Mouse (Mus musculus): ENCODE measurements around the gene Cacna1b.

Cacna1b gene

DNA sequence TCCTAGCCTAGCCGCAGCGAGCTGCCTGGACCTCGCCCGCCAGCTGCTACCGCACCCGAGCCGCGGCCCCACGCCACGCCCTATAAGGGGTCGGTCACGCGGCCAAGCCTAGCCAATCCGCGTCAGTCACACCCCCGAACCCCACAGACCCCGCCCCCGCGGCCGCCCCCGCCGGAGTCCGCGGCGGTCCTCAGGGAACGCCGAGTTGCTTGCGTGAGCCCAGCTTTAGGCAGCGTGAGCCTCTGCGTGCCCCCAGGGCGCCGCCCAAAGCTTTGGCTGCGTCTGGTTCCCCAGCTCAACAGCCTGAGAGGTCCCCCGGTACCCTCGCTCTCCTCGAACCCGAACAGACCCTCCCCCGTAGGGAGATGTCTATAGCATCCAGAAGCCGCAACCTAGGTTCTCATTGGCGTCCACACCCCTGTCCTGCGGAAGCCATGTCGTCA, at the start of gene Cacna1b:
Cacna1b (minus strand) TSS at position 38 of the 443 bp plus-strand sequence.
- no peak for DNase-seq

DNA sequence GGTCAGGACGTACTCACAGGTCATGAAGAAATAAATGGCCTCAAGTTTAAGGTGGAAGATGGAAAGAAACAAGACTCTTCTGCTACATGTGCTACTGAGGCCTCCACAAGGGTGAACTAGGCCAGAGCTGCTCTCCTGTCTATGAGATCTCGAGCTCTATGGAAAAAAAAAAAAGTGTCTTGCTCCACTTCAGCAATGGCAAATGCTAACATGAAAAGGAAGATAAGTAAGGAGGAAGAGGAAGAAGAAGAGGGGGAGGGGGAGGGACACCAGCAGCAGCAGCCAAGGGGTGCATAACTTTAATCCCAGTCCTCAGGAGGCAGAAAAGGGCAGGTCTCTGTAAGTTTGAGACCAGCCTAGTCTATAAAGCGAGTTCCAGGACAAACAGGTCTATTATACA, 46.8 kb upstream of the Cacna1b start:
- no peak for DNase-seq

GRCm38 (mm10) chr2:24807691-24808090, 44.7 kb upstream of the Cacna1b start:
- DNase-seq = no peak

DNA sequence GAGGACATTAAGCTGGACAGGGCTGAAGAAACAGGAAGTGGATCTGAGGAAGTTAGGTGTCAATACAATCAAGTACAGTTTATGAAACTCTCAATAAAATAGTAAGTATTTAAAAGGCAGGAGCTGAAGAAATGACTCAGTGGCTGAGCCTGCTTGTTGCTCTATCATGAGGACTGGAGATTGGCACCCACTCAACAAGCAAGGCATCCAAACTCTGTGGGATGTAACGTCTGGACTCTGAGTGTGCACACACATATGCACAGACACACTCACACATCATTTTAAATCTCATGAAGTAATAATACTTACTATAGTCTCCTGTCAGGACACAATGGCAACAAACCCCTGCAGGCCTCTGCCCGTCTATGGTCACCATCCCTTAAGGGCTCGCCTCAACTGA, 44.1 kb upstream of the Cacna1b start:
- no peak for DNase-seq

DNA sequence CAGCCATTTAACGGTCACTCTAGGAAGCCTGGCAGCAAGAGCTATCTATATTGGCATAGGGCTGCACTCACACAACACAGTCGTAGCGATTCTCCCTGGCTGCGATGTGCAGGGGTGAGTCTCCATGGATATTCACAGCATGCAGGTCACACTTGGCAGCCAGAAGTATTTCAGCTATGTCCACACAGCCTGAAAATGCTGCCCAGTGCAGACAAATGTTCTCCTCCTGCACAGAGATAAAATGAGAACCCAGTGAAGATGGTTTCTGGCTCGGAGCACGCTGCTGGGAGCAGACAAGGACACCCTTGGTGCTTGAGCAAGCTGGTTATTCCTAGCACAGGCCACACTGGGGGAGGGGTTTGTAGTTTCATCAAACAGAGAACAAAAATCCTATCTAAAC, 43.2 kb upstream of the Cacna1b start:
- no peak for DNase-seq

- no peak for DNase-seq
These were observed 42.7 kb upstream of the Cacna1b start for GRCm38 (mm10) chr2:24805621-24806020.

DNA sequence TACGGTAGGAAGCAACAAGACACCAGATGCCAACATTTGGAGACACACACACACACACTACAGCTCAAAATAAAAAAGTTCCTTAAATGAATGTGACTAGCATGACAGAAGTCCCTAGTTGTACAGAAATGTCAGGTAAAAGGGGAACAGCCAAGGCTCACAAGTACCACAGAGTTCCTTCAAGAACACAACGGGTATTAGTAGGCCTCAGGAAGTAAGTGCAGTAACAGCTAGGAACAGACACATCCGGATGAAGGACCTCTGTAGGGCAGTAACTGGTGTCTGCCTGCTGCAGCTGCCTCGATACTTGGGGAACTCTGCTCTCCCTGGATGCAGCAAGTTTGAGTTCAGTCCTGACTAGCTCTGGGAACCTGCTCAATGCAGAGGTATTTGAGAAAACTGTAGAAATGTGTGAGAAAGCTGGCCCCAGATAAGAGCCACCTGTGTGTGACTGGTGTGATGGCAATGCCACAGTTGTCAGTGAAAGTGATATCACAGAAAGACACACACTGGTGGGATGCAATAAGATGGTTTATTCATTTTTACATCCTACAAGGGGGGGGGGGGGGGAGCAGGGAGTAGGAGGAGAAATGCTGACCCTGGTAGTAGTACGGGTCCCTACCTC, 34.0 kb upstream of the Cacna1b start:
- no peak for DNase-seq

- no peak for DNase-seq
These were observed 24.3 kb upstream of the Cacna1b start for GRCm38 (mm10) chr2:24787250-24787649.

DNA sequence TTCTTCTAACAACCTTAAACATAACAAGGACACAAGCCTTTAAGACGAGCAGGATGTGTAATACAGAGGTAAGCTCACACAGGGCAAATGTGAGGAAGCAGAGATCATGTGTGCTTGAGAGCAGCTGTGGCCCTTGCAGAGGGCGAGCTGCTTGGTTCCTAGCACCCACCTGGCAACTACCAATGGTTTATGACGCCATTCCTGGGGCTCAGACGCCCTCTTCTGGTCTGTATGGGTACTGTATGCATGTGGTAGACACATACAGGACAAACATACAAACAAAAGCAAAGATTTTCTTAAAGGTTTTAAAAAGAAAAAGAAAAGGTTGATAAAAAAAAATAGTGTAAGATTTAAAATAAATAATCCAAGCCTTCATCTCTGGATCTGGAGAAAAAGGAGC, 18.3 kb upstream of the Cacna1b start:
- DNase-seq = no peak

GRCm38 (mm10) chr2:24776831-24777230, 13.9 kb upstream of the Cacna1b start:
- DNase-seq = no peak

DNA sequence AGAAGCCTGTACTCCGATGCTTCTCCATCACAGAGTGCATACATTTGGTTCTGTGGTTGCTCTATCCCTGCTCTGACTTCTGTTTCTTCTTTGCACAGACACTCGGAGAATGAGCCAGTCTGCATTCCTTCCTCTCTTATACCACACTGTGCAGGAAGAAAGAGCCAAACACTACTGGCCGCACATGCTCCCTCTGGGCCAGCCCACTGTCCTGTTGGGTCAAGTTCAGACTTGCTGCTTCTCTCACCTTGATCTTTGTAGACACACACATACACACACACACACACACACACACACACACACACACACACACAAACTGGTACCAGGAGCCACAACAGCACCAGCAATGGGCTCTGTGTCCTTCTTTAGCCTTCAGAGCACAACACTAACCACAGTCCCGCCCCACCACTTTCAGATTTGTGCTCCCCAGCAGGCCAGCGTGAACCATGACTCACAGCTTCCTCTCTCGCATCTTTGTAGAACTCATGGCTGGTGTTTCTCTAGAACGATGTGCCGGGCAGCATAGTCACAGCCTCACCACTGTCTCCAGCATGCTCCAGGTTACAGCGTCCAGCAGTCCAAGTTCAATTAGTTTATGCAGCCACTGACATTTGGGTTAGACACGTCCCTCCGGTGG, 13.1 kb upstream of the Cacna1b start:
- DNase-seq = no peak

DNA sequence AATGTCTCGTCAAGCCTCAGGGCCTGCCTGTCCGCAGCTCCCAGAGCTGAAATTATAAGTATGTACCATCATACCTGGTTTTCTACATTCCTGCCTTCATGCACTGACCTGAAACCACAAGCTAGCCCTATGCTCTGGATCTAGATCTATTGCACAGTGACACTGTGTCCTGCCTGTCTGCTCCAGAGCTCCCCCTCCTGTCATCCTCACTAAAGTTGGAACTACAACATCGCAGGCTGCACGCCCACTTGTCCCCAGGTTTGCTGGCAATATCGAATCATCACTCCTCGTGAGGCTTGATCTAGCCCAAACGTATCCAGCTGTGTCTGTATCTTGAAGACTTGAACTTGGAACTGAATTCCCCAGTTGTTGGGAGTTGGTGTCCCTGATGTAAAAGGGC, 11.9 kb upstream of the Cacna1b start:
- no peak for DNase-seq

- DNase-seq = no peak
These were observed 7.9 kb upstream of the Cacna1b start for GRCm38 (mm10) chr2:24770861-24771260.

DNA sequence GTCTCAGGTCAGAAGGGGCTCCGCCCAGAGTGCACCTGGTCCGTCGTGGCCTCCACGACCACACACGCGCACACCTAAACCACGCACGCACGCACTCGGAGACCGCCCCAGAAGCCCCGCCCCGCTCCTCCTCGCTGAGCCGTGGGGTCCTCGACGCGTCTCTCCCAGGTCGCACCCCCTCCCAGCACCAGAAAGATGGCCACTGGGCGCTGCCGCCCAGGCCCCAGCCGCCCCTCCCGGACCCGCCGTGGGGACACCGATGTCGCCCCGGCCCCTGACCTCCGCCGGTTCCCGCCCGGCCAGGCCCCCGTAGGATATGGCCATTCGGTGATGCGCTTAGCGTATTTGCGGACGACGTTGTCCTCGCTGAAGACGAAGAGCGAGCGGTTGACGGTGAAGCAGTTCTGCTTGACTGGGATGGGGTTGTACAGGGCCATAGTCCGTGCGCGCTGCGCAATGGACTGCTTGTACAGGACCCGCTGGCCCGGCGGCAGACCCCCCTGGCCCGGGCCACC, 449 bp downstream of the Cacna1b start:
- DNase-seq = no peak

GRCm38 (mm10) chr2:24761923-24762445, 968 bp downstream of the Cacna1b start:
- DNase-seq = no peak

DNA sequence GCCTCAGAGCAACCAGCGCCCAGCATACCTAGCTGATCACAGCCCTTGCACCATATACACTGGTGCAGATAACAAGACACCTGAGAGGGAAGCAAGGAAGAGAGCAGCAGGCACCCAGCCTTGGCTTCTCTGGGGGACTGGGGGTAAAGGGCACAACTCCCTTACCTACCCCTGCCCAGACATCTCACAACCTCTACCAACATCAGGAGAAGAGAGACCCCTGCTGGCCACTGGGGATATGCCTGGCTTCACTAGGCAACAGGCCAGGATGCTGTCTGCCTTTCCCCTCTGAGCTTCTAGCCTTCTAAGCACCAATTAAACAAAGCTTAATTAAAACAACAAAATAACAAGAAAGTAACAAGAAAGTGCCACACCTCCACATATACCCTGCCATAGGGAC, 7.7 kb downstream of the Cacna1b start:
- DNase-seq = peak; percentile 14

- DNase-seq = no peak
These were observed 10.4 kb downstream of the Cacna1b start for GRCm38 (mm10) chr2:24752599-24752998.

GRCm38 (mm10) chr2:24750051-24750450, 12.9 kb downstream of the Cacna1b start:
- DNase-seq = no peak

GRCm38 (mm10) chr2:24747878-24748277, 15.1 kb downstream of the Cacna1b start:
- no peak for DNase-seq

- DNase-seq = no peak
These were observed 23.3 kb downstream of the Cacna1b start for GRCm38 (mm10) chr2:24739701-24740100.

DNA sequence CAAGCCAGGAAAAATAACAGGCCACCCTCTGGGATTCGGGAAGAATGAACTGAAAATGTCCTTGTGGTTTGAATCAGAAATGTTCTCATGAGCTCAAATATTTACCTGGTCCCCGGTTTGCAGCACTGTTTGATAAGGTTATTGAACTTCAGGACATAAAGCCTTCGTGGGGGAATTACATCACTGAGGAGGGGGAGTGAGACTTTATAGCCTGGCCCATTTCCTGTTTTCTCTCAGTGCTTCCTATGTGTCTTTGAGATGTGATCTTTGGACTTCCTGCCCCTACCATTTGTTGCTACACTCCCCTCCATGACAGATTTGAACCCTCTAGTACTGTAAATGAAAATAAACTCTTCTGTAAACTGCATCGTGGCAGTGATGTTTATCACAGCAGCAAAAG, 29.8 kb downstream of the Cacna1b start:
- no peak for DNase-seq

GRCm38 (mm10) chr2:24725865-24726264, 37.1 kb downstream of the Cacna1b start:
- no peak for DNase-seq

DNA sequence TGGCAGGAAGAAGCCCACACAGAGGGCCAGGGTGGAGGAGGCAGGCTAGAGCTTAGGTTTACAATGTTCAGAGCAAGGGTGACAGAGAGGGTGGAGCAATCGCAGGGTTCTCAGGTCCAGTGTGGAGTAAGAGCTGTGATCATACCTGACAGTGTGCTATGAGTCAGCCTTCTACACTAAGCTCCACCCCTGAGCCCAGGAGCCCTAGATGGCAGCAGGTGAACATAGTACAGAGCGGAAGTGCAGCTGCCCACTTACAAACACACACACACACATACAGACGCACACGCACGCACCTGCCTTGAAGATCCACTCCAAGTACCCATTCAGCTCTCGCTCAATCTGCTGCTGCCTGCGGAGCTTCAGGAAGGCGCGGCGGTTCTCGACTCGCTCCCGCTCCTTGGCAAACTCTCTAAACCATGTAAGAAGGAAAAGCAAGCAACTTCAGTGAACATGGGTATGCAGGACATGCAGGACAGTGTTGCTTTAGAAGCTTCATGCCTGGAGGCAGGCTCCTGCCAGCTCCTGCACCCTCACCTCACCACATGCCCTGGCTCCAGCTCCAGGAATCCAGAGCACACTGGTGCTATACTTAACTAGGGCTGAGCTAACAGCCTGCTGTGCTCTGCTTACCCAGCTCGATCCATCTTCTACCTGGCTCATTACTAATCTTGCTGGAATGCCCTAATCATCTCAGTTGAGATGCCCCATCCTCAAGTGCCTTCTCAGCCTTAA, 43.1 kb downstream of the Cacna1b start:
- DNase-seq = no peak

- no peak for DNase-seq
These were observed 44.0 kb downstream of the Cacna1b start for GRCm38 (mm10) chr2:24718906-24719305.

Data from kidney, adult 11 months (tissue).